Mouse (Mus musculus): ENCODE measurements at regions not wholly inside any gene's neighbourhood (a gene's known extent, or its start where the extent isn't known, plus 50 kb on each side); places are given as distances from the start of the nearest gene placed in this dataset.

DNA sequence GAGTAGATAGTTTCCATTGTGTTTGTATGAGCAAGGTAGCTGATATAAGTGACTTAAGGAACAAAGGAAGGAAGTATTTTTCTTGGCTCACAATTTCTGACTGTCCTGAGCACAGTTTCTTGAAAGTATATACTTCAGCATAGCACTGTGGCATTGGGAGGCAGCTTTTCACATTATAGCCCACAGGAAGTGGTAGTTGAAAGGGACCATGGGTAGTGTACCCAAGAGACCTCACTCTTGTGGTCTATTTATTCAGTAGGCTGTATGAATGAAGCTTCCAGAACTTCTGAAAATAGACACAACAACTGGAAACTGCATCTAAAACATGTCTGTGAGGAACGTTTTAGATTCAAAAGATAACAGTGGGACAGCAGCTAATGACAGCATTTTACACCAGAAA lies 94.9 kb downstream of the Klf6 start:
- H3K9ac ChIP-seq (replicated peaks; ENCODE audit: low read length), result no peak overlapping the region
- no peak overlapping the region for H3K4me2 ChIP-seq (ENCODE audit: low read depth, low read length)
- H3K27ac ChIP-seq, result no peak overlapping the region
- no peak for TF ChIP-seq CTCF (IDR thresholded peaks at IDR 0.05; ENCODE audit: low read depth)
- H3K4me1 ChIP-seq (ENCODE audit: insufficient read depth, low read length), result no peaks in the 10 kb centered on the region
- DNase-seq (ENCODE audit: low spot score) (no peak), ATAC-seq (no peak)
- H3K9me3 ChIP-seq (ENCODE audit: low read length), result no peaks in the 10 kb centered on the region
- no peaks in the 10 kb centered on the region for H3K27me3 ChIP-seq (ENCODE audit: insufficient read depth, low read length)
- no peak overlapping the region for H3K4me3 ChIP-seq (ENCODE audit: low read length)
- WGBS, result 58% methylated on average over 1 of the region's 1 CpGs
- no peaks in the 10 kb centered on the region for H3K36me3 ChIP-seq (ENCODE audit: insufficient read depth, low read length)

DNA sequence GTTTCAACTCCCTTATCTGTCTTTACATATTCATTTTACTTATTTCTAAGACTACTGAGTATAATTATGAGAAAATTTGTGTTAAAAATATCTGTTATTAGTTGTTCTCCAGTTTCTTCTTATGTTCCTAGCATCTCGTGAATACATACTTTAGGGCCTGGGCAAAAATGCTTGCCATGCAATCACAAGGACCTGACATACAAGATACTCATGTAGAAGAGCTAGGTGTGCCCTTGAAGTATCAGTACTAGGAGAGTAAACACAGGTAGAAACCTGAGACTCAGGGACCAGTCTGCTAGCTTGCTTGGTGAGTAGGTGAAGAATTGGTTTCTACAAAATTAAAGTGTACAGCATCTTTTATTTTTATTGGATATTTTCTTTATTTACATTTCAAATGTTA lies 101.7 kb downstream of the Klf6 start:
- no peaks in the 10 kb centered on the region for H3K36me3 ChIP-seq (ENCODE audit: insufficient read depth, low read length)
- no peak overlapping the region for H3K9ac ChIP-seq (replicated peaks; ENCODE audit: low read length)
- DNase-seq (ENCODE audit: low spot score) (no peak), ATAC-seq (no peak)
- 98% methylated on average over 1 of the region's 1 CpGs for WGBS
- H3K4me3 ChIP-seq (ENCODE audit: low read length), result no peak overlapping the region
- H3K4me1 ChIP-seq (ENCODE audit: insufficient read depth, low read length), result no peaks in the 10 kb centered on the region
- H3K27me3 ChIP-seq (ENCODE audit: insufficient read depth, low read length), result no peaks in the 10 kb centered on the region
- no peak overlapping the region for H3K4me2 ChIP-seq (ENCODE audit: low read depth, low read length)
- H3K9me3 ChIP-seq (ENCODE audit: low read length), result no peaks in the 10 kb centered on the region
- no peak for TF ChIP-seq CTCF (IDR thresholded peaks at IDR 0.05; ENCODE audit: low read depth)
- no peak overlapping the region for H3K27ac ChIP-seq

GRCm38 (mm10) chr13:5964626-5965025 lies 103.3 kb downstream of the Klf6 start:
- ATAC-seq (no peak), DNase-seq (ENCODE audit: low spot score) (no peak)
- H3K4me2 ChIP-seq (ENCODE audit: low read depth, low read length), result no peak overlapping the region
- H3K27ac ChIP-seq, result no peak overlapping the region
- no peak overlapping the region for H3K4me3 ChIP-seq (ENCODE audit: low read length)
- H3K27me3 ChIP-seq (ENCODE audit: insufficient read depth, low read length), result no peaks in the 10 kb centered on the region
- H3K9ac ChIP-seq (replicated peaks; ENCODE audit: low read length), result no peak overlapping the region
- H3K9me3 ChIP-seq (ENCODE audit: low read length), result no peaks in the 10 kb centered on the region
- WGBS, result 67% methylated on average over 1 of the region's 1 CpGs
- TF ChIP-seq CTCF (IDR thresholded peaks at IDR 0.05; ENCODE audit: low read depth), result no peak
- no peaks in the 10 kb centered on the region for H3K36me3 ChIP-seq (ENCODE audit: insufficient read depth, low read length)
- no peaks in the 10 kb centered on the region for H3K4me1 ChIP-seq (ENCODE audit: insufficient read depth, low read length)

GRCm38 (mm10) chr13:5978615-5979014 lies 117.3 kb downstream of the Klf6 start:
- H3K9ac ChIP-seq (replicated peaks; ENCODE audit: low read length), result no peak overlapping the region
- no peaks in the 10 kb centered on the region for H3K36me3 ChIP-seq (ENCODE audit: insufficient read depth, low read length)
- no peak overlapping the region for H3K4me3 ChIP-seq (ENCODE audit: low read length)
- WGBS, result 71% methylated on average over 1 of the region's 1 CpGs
- H3K9me3 ChIP-seq (ENCODE audit: low read length), result no peaks in the 10 kb centered on the region
- no peak overlapping the region for H3K27ac ChIP-seq
- TF ChIP-seq CTCF (IDR thresholded peaks at IDR 0.05; ENCODE audit: low read depth), result no peak
- DNase-seq (ENCODE audit: low spot score) (no peak), ATAC-seq (no peak)
- H3K4me1 ChIP-seq (ENCODE audit: insufficient read depth, low read length), result no peaks in the 10 kb centered on the region
- H3K4me2 ChIP-seq (ENCODE audit: low read depth, low read length), result no peak overlapping the region
- H3K27me3 ChIP-seq (ENCODE audit: insufficient read depth, low read length), result no peaks in the 10 kb centered on the region

- Histone ChIP-seq H3K27me3 (ENCODE audit: insufficient read depth, low read length) (no peaks in the 10 kb centered on the region), H3K9me3 (ENCODE audit: low read length) (no peaks in the 10 kb centered on the region), H3K4me1 (ENCODE audit: insufficient read depth, low read length) (no peaks in the 10 kb centered on the region), H3K4me2 (ENCODE audit: low read depth, low read length) (no peak overlapping the region), H3K9ac (replicated peaks; ENCODE audit: low read length) (no peak overlapping the region), H3K27ac (no peak overlapping the region), H3K36me3 (ENCODE audit: insufficient read depth, low read length) (no peaks in the 10 kb centered on the region), H3K4me3 (ENCODE audit: low read length) (no peak overlapping the region)
- DNase-seq (ENCODE audit: low spot score) (no peak), ATAC-seq (no peak)
- TF ChIP-seq CTCF (IDR thresholded peaks at IDR 0.05; ENCODE audit: low read depth), result no peak
- 97% methylated on average over 2 of the region's 2 CpGs for WGBS
Measured at GRCm38 (mm10) chr13:5987491-5987890, 126.2 kb downstream of the Klf6 start.

DNA sequence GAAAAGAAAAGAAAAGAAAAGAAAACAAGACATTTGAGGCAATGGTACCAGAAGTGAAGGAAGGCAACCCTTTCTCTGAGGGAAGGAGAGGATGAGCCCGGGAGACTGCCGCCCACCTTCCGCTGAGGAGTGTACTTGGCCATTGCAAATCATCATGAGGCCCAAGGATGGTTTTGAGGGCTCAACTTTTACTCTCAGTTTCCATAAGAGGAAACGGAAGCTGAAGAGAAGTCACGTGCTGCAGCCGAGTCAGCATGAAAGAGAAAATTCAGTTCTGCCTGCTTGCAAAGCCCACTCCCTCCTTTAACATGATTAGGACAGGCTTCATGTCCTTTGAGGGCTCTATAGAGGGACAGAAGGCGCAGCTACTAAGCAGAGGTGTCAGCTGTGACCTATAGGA lies 127.1 kb downstream of the Klf6 start:
- ATAC-seq, result no peak
- Histone ChIP-seq H3K36me3 (ENCODE audit: insufficient read depth, low read length) (no peaks in the 10 kb centered on the region), H3K4me1 (ENCODE audit: insufficient read depth, low read length) (no peaks in the 10 kb centered on the region), H3K4me3 (ENCODE audit: low read length) (no peak overlapping the region), H3K27ac (no peak overlapping the region), H3K9ac (replicated peaks; ENCODE audit: low read length) (no peak overlapping the region), H3K4me2 (ENCODE audit: low read depth, low read length) (no peak overlapping the region), H3K9me3 (ENCODE audit: low read length) (no peaks in the 10 kb centered on the region), H3K27me3 (ENCODE audit: insufficient read depth, low read length) (no peaks in the 10 kb centered on the region)
- 90% methylated on average over 7 of the region's 7 CpGs for WGBS
- TF ChIP-seq CTCF (IDR thresholded peaks at IDR 0.05; ENCODE audit: low read depth), result no peak
- no peak for DNase-seq (ENCODE audit: low spot score)

GRCm38 (mm10) chr13:6000559-6001217 lies 139.4 kb downstream of the Klf6 start:
- no peak overlapping the region for H3K9ac ChIP-seq (replicated peaks; ENCODE audit: low read length)
- no peak overlapping the region for H3K4me3 ChIP-seq (ENCODE audit: low read length)
- no peaks in the 10 kb centered on the region for H3K4me1 ChIP-seq (ENCODE audit: insufficient read depth, low read length)
- no peak for ATAC-seq
- H3K36me3 ChIP-seq (ENCODE audit: insufficient read depth, low read length), result no peaks in the 10 kb centered on the region
- WGBS, result 83% methylated on average over 8 of the region's 8 CpGs
- H3K27ac ChIP-seq, result no peak overlapping the region
- TF ChIP-seq CTCF (IDR thresholded peaks at IDR 0.05; ENCODE audit: low read depth), result no peak
- no peaks in the 10 kb centered on the region for H3K27me3 ChIP-seq (ENCODE audit: insufficient read depth, low read length)
- no peak for DNase-seq (ENCODE audit: low spot score)
- no peak overlapping the region for H3K4me2 ChIP-seq (ENCODE audit: low read depth, low read length)
- H3K9me3 ChIP-seq (ENCODE audit: low read length), result no peaks in the 10 kb centered on the region

All from hindbrain, postnatal 0 days (tissue).